Mouse (Mus musculus): ENCODE measurements around the gene Oprd1.

Oprd1 gene

DNA sequence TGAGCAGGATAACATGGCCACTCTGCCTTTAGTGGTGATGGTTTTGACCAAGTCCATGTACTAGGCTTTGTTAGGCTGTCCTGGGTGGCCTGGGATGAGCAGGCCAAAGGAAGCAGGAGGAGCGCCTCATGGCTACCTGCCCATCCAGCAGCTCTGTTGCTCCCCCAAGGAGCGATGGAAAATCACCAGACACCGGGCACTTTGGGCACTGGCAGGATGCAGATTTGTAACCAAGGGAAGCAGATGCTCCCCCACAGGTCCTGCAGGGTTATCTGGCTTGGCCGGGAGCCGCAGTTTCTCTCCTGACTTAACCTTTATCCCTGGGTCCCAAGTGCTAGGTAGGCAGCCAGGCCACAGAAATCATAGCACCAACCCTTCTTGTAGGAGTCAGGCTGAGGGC lies 10.9 kb downstream of the Oprd1 start:
- no peak for DNase-seq

- no peak for DNase-seq
Measured at GRCm38 (mm10) chr4:132132297-132132696, 12.0 kb downstream of the Oprd1 start.

GRCm38 (mm10) chr4:132131790-132132189 lies 12.5 kb downstream of the Oprd1 start:
- no peak for DNase-seq

DNA sequence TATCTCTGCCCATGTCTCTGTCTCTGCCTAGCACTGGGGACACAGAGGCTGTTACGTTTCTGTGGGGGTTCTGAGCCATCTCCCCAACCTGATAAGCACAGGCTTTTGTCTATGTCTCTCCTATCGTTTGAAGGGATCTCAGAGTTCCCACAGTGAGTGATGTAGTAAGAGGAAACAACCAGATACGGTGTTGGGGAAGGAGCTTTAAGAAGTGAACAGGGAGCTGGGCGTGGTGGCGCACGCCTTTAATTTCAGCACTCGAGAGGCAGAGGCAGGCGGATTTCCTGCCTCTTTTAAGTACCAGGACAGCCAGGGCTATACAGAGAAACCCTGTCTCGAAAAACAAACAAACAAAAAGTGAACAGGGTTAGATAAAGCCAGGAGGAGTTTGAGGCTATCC lies 13.2 kb downstream of the Oprd1 start:
- no peak for DNase-seq

GRCm38 (mm10) chr4:132130645-132131044 lies 13.6 kb downstream of the Oprd1 start:
- DNase-seq = no peak

DNA sequence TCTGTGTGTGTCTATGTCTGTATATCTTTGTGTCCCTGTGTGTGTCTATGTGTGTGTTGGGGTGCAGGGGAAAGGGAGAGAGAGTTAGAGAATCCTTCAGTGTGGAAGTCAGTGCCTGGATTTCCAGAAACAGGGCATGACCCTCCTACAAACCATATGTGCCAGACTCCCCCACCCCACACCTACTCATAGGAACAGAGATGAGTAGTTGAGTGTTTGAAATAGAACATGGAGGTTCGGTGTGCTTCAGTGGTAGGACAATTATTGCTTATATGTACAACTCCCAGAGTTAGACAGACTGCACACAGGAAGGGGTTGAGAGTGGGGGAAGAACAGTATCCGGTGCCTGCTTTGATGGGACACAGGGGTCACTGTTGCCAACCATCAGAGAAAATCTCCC lies 14.2 kb downstream of the Oprd1 start:
- DNase-seq = no peak

- no peak for DNase-seq
Measured at GRCm38 (mm10) chr4:132128997-132129636, 15.2 kb downstream of the Oprd1 start.

GRCm38 (mm10) chr4:132127091-132127490 lies 17.2 kb downstream of the Oprd1 start:
- DNase-seq = no peak

DNA sequence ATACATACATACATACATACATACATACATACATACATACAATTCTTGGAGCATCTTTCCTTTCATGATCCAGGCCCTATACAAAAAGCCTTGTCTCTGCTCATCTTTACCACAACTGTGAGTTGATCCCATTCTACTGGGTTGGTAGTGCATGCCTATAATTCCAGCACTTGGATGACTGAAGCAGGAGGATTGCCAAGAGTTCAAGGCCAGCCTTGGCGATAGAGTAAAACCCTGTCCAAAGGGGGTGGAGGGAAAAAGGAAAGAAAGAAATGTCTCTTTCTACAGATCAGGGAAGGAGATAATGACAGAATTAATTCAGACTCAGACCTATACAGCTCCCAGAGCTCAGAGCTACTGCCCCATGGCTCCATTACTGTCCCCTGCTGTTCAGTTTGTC lies 21.1 kb downstream of the Oprd1 start:
- no peak for DNase-seq

- no peak for DNase-seq
Measured at GRCm38 (mm10) chr4:132121674-132122073, 22.6 kb downstream of the Oprd1 start.

DNA sequence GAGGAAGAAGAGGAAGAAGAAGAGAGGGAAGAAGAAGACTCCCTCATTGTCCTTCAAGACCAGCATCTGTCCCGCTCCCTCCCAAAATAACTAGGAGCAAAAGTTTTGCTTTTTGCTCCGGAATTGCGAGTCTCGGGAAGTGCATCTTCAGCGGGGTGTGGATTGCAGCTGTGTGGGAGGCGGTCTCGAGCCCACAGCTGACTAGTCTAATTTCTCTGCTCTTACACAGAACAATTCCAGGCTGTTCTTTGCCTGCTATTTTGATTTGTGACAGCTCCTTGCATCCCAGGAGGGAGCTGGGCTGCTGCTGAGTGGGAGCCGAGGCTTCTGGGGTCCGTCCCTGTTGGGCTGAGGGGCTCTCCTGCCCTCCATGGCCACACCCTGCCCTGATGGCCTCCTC lies 24.7 kb downstream of the Oprd1 start:
- no peak for DNase-seq

DNA sequence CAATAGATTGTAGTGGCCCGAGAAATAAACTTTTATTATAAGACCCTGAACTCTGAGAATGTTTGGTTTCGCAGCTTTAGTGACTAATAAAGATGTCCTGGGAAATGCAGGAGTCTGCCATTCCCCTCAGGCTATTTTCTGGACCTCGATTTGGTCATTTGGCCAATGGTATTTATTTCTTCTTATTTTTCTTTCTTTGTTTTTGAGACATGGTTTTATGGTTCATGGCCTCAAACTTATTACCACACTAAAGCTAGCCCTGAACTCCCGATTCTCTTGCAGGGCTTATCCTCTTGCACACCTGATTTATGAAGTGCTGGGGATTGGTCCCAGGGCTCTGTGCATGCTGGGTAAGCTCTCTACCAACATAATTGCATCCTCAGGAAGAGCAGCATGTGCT lies 28.0 kb downstream of the Oprd1 start:
- no peak for DNase-seq

DNA sequence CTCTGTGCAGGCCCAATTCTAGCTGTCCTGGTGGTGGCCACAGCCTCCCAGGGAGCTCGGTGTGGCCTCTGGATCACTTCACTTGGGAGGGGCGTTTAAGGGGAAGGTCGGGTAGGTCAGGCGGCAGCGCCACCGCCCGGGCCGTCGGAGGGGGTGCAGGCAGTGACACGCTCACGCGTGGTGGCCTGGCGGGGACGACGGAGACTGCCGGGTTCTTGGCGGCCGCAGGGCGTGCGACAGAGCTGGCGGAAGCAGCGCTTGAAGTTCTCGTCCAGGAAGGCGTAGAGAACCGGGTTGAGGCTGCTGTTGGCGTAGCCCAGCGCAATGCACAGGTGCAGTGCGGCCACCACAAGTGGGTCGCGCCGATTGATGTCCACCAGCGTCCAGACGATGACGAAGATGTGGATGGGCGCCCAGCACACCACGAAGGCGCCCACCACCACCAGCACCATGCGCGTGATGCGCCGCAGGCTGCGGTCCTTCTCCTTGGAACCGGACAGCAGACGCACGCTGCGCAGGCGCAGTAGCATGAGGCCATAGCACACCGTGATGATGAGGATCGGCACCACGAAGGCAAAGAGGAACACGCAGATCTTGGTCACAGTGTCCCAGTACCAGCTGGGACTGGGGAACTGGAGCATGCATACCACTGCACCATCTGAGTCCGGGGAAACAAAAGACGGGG lies 30.7 kb downstream of the Oprd1 start:
- DNase-seq = no peak

- DNase-seq = no peak
Measured at GRCm38 (mm10) chr4:132111227-132111626, 33.1 kb downstream of the Oprd1 start.

DNA sequence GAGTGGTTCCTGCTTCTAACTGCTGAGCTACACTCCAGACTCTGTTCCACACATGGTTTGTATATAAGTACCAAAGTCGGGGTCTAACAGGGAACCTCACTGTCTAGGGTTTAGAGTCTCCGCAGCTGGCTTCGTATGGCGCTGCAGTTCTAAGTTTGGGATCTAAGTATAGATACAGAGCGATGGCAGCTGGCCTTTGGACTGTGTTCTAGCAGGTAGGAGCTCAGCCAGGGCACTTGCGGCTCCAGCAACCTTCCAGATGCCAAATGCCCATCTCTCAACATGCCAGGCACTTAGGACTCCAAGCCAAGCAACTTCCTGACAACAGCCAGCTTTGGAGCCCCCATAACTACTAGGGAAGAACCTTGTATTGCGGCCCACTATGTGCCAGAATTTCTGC lies 36.1 kb downstream of the Oprd1 start:
- DNase-seq = no peak

DNA sequence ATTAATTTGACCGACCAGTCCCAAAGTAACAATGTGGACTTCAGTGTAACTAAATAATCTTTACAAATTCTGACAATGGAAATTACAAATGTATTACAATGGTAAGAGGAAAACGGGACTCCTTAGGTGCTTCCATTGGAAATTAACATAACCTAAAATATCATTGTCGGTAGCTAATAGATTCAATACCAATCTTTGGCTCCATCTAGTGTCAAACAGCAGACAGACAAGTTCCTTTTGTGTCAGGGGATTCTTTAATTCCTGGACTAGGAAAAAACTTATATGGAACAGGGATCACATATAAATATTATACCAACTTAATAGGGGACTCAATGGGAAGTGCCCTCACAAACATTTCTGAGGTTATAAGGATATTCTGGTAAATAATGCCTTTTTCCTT lies 43.1 kb downstream of the Oprd1 start:
- no peak for DNase-seq

GRCm38 (mm10) chr4:132099548-132099947 lies 44.7 kb downstream of the Oprd1 start:
- no peak for DNase-seq

GRCm38 (mm10) chr4:132095043-132095442 lies 49.2 kb downstream of the Oprd1 start:
- no peak for DNase-seq

- DNase-seq = no peak
Measured at GRCm38 (mm10) chr4:132093928-132094327, 50.4 kb downstream of the Oprd1 start.

DNA sequence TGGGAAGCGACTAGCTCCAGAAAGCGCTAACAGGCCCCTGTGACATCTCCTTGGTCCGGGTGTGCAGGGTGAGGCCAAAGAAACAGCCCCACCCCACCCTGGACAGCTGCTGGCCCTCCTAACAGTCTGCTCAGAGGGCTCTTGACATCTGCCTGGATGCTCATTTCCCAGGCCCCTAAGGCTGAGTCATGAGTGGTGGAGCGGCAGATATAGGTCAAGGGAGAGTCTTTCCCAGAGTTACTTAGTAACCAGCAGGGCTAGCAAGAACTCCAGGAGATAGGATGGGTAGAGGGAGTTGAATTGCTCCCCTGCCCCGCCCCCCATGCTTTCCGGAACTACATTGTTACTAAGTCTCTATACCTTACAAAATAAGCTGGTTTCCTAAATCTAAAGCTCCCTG lies 51.1 kb downstream of the Oprd1 start:
- no peak for DNase-seq

DNA sequence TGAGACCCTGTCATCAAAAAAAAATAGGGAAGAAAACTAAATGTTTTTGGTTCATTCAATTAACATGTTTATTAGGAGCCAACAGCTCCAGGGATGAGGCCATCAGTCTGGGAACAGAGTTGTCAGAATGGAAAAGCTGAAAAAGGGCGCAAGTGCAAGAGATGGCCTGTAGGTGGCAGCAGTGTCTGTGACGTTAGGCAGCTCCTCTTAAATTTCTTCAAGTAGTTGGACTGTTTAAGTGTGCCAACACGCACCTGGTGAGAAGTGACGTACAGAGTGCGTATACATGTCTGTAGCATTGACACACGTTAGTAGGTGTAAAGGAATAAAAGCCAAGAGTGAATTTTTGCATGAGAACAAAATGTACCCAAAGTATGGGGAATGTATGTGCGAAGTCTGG lies 55.4 kb downstream of the Oprd1 start:
- peak; percentile 66 for DNase-seq

GRCm38 (mm10) chr4:132085114-132085513 lies 59.2 kb downstream of the Oprd1 start:
- no peak for DNase-seq

DNA sequence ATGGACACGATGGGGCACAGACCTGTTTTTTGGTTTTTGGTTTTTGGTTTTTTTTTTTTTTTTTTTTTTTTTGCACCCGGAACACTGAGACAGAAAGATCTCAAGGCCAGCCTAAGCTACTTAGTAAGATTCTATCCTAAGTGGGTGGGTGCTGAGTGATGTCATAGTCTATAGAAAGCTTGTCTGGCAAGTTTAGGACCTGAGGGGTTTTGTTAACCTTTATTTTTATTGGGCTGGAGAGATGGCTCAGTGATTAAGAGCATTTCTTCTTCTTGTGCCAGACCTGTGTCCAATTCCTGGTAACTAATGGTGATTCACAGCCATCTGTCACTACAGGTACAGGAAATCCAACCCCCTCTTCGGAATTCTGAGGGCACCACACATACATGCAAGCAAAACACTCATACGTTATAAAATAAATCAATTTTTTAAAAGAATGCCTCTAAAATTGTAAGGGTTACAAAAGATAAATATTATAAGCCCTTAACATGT lies 63.7 kb downstream of the Oprd1 start:
- DNase-seq = no peak

- peak; percentile 70 for DNase-seq
Measured at GRCm38 (mm10) chr4:132079555-132080275, 64.6 kb downstream of the Oprd1 start.
